Mouse (Mus musculus) forebrain, embryonic 11.5 days (tissue): ENCODE data around the gene Fgf4. TPM values are rescaled to one million over a fixed set of nuclear protein-coding genes. Genes with fewer than 3 reads are reported as not detected.
A peak's percentile ranks its signal among the peaks of the same experiment; 100 is the strongest.
"Not testable (repeated sequence)": the region's sequence is repeated elsewhere in the genome, so short reads cannot be mapped to it uniquely, and the experiment has no call there.

ENCODE experiments used
- ATAC-seq: fragments of 200-750 bp; cut with Nextera tagmentation; replicated peaks from 2 replicates; pipeline ENCODE4 v1.8.0; 2017; ENCODE audit warnings: moderate TSS enrichment; ENCODE audit not compliant: low FRiP score
- DNase-seq: peaks from one replicate; pipeline ENCODE4 v3.0.0-alpha.2; 2017; ENCODE audit warnings: low spot score
- H3K27ac ChIP-seq: fragments of 300-500 bp; sonication (generic); 2 replicates; pipeline ENCODE4 v1.5.1; 2014; ENCODE audit warnings: low read depth, low read length
- H3K27me3 ChIP-seq: fragments of 300-500 bp; sonication (generic); 2 replicates; pipeline ENCODE4 v1.6.1; 2014; ENCODE audit warnings: mild to moderate bottlenecking, low read length, mixed read lengths; ENCODE audit not compliant: control insufficient read depth, insufficient read depth
- H3K36me3 ChIP-seq: fragments of 300-500 bp; sonication (generic); 2 replicates; pipeline ENCODE4 v1.6.1; 2014; ENCODE audit warnings: mild to moderate bottlenecking, low read length, moderate library complexity, mixed read lengths; ENCODE audit not compliant: control insufficient read depth, insufficient read depth
- H3K4me1 ChIP-seq: fragments of 300-500 bp; sonication (generic); replicated peaks from 2 replicates; pipeline ENCODE4 v1.6.1; 2014; ENCODE audit warnings: low read length, mixed read lengths; ENCODE audit not compliant: control insufficient read depth, insufficient read depth
- H3K4me2 ChIP-seq: fragments of 300-500 bp; sonication (generic); 2 replicates; pipeline ENCODE4 v1.6.1; 2014; ENCODE audit warnings: low read depth, mild to moderate bottlenecking, low read length, moderate library complexity, mixed read lengths; ENCODE audit not compliant: severe bottlenecking
- H3K4me3 ChIP-seq: fragments of 300-500 bp; sonication (generic); 2 replicates; pipeline ENCODE4 v1.5.1; 2014; ENCODE audit warnings: low read depth, low read length
- H3K9ac ChIP-seq: fragments of 300-500 bp; sonication (generic); 2 replicates; pipeline ENCODE4 v1.6.1; 2014; ENCODE audit warnings: low read length
- H3K9me3 ChIP-seq: fragments of 300-500 bp; sonication (generic); 2 replicates; pipeline ENCODE4 v1.6.1; 2016; ENCODE audit warnings: low read length, mixed read lengths; ENCODE audit not compliant: control insufficient read depth
- WGBS: fragments of 180-500 bp; shearing (Covaris S2); extraction: QIAGEN DNeasy Blood & Tissue Kit; methylation state at CpG from one replicate; pipeline ENCODE4 v1.1.7; 2014; 5-methylcytosine and 5-hydroxymethylcytosine counted together
- polyA plus RNA-seq: library from polyadenylated mRNA; unstranded; fragments of >200 nt; fragmentation: Nextera tagmentation; extraction: Ambion mirVana; gene quantifications from 2 replicates; pipeline ENCODE4 v1.2.1, GENCODE M21; 2014

The Fgf4 gene
- polyA plus RNA-seq, 1 experiment from 2014 or later = not detected

GRCm38 (mm10) chr7:144874226-144874625 is 27.1 kb downstream of the Fgf4 start:
- Histone ChIP-seq H3K4me1 (peaks cover 8% of the 10 kb centered on the region; the same call in 1 of the 2 replicates), H3K4me3 (no peak overlapping the region), H3K27ac (no peak overlapping the region), H3K36me3 (no peaks in the 10 kb centered on the region), H3K4me2 (no peak overlapping the region), H3K27me3 (no peaks in the 10 kb centered on the region), H3K9ac (no peak overlapping the region), H3K9me3 (no peaks in the 10 kb centered on the region)
- 52% methylated on average over 4 of the region's 4 CpGs for WGBS
- no peak for DNase-seq
- no peak for ATAC-seq

- no peaks in the 10 kb centered on the region for H3K27me3 ChIP-seq
- no peak overlapping the region for H3K27ac ChIP-seq
- H3K36me3 ChIP-seq = no peaks in the 10 kb centered on the region
- ATAC-seq = no peak
- H3K4me2 ChIP-seq = no peak overlapping the region
- no peak overlapping the region for H3K9ac ChIP-seq
- WGBS = 88% methylated on average over 1 of the region's 1 CpGs
- no peak overlapping the region for H3K4me3 ChIP-seq
- H3K9me3 ChIP-seq = no peaks in the 10 kb centered on the region
- H3K4me1 ChIP-seq = peaks cover 8% of the 10 kb centered on the region; the same call in 1 of the 2 replicates
- DNase-seq = no peak
Observed at GRCm38 (mm10) chr7:144878401-144878800, 31.2 kb downstream of the Fgf4 start.

- no peak overlapping the region for H3K27ac ChIP-seq
- H3K36me3 ChIP-seq = no peaks in the 10 kb centered on the region
- H3K4me1 ChIP-seq = no peaks in the 10 kb centered on the region
- H3K4me2 ChIP-seq = no peak overlapping the region
- no peak overlapping the region for H3K4me3 ChIP-seq
- ATAC-seq = no peak
- H3K9me3 ChIP-seq = no peaks in the 10 kb centered on the region
- no peak for DNase-seq
- H3K27me3 ChIP-seq = no peaks in the 10 kb centered on the region
- H3K9ac ChIP-seq = no peak overlapping the region
- WGBS = 60% methylated on average over 2 of the region's 2 CpGs
Observed at GRCm38 (mm10) chr7:144883106-144883505, 35.9 kb downstream of the Fgf4 start.

- WGBS = 85% methylated on average over 2 of the region's 2 CpGs
- no peak overlapping the region for H3K4me3 ChIP-seq
- no peak for DNase-seq
- H3K9ac ChIP-seq = no peak overlapping the region
- H3K27me3 ChIP-seq = peaks cover 11% of the 10 kb centered on the region
- no peaks in the 10 kb centered on the region for H3K9me3 ChIP-seq
- no peak overlapping the region for H3K4me2 ChIP-seq
- peaks cover 5% of the 10 kb centered on the region; the same call in 1 of the 2 replicates for H3K4me1 ChIP-seq
- H3K27ac ChIP-seq = no peak overlapping the region
- H3K36me3 ChIP-seq = no peaks in the 10 kb centered on the region
- ATAC-seq = no peak
Observed at GRCm38 (mm10) chr7:144887672-144888071, 40.5 kb downstream of the Fgf4 start.

GRCm38 (mm10) chr7:144888564-144889299 is 41.6 kb downstream of the Fgf4 start:
- DNase-seq = no peak
- 6% methylated on average over 18 of the region's 18 CpGs for WGBS
- Histone ChIP-seq H3K4me2 (no peak overlapping the region), H3K9me3 (no peaks in the 10 kb centered on the region), H3K36me3 (no peaks in the 10 kb centered on the region), H3K27me3 (peaks cover 11% of the 10 kb centered on the region), H3K4me3 (no peak overlapping the region), H3K27ac (no peak overlapping the region), H3K9ac (no peak overlapping the region), H3K4me1 (peaks cover 5% of the 10 kb centered on the region; the same call in 1 of the 2 replicates)
- ATAC-seq = no peak

- not testable (repeated sequence) for H3K36me3 ChIP-seq, H3K27ac ChIP-seq, H3K9me3 ChIP-seq, H3K9ac ChIP-seq, DNase-seq, H3K4me2 ChIP-seq, ATAC-seq, H3K4me3 ChIP-seq
- Histone ChIP-seq H3K4me1 (peaks cover 12% of the 10 kb centered on the region; the same call in 1 of the 2 replicates), H3K27me3 (peaks cover 16% of the 10 kb centered on the region)
- 93% methylated on average over 1 of the region's 1 CpGs for WGBS
Observed at GRCm38 (mm10) chr7:144890661-144891060, 43.5 kb downstream of the Fgf4 start.

GRCm38 (mm10) chr7:144891863-144892262 is 44.7 kb downstream of the Fgf4 start:
- Histone ChIP-seq H3K9ac (no peak overlapping the region), H3K9me3 (no peaks in the 10 kb centered on the region), H3K4me2 (no peak overlapping the region), H3K4me1 (peaks cover 15% of the 10 kb centered on the region; the same call in 1 of the 2 replicates), H3K4me3 (no peak overlapping the region), H3K27me3 (peaks cover 19% of the 10 kb centered on the region), H3K36me3 (no peaks in the 10 kb centered on the region), H3K27ac (no peak overlapping the region)
- DNase-seq (no peak), ATAC-seq (no peak)
- WGBS = 85% methylated on average over 2 of the region's 2 CpGs

- ATAC-seq (no peak), DNase-seq (no peak)
- Histone ChIP-seq H3K4me2 (no peak overlapping the region), H3K4me3 (no peak overlapping the region), H3K9ac (no peak overlapping the region), H3K27me3 (peaks cover 22% of the 10 kb centered on the region), H3K9me3 (no peaks in the 10 kb centered on the region), H3K4me1 (peaks cover 18% of the 10 kb centered on the region; the same call in 1 of the 2 replicates), H3K36me3 (no peaks in the 10 kb centered on the region), H3K27ac (no peak overlapping the region)
- WGBS = 60% methylated on average over 6 of the region's 6 CpGs
Observed at GRCm38 (mm10) chr7:144892322-144892721, 45.2 kb downstream of the Fgf4 start.

GRCm38 (mm10) chr7:144894191-144894590 is 47.0 kb downstream of the Fgf4 start:
- Histone ChIP-seq H3K4me1 (peaks cover 19% of the 10 kb centered on the region; the same call in 1 of the 2 replicates), H3K36me3 (no peaks in the 10 kb centered on the region), H3K27me3 (peaks cover 23% of the 10 kb centered on the region), H3K27ac (no peak overlapping the region), H3K9ac (no peak overlapping the region; the same call in 1 of the 2 replicates), H3K4me2 (no peak overlapping the region; the same call in 1 of the 2 replicates), H3K4me3 (no peak overlapping the region), H3K9me3 (no peaks in the 10 kb centered on the region)
- WGBS = 2% methylated on average over 5 of the region's 5 CpGs
- ATAC-seq (no peak), DNase-seq (peak; percentile 74)
